Mouse (Mus musculus) forebrain, embryonic 15.5 days (tissue): Measurements from ENCODE around the gene Tmsb15b2. TPM values are rescaled to one million over a fixed set of nuclear protein-coding genes. Genes with fewer than 3 reads are reported as not detected.
"Not testable (repeated sequence)": the region's sequence is repeated elsewhere in the genome, so short reads cannot be mapped to it uniquely, and the experiment has no call there.

Experiments
- ATAC-seq: fragments of 200-750 bp; cut with Nextera tagmentation; replicated peaks from 2 replicates; pipeline ENCODE4 v1.8.0; 2017; ENCODE audit warnings: mild to moderate bottlenecking, moderate TSS enrichment, moderate library complexity
- H3K27ac ChIP-seq: fragments of 300-500 bp; sonication (generic); replicated peaks from 2 replicates; pipeline ENCODE4 v1.5.1; 2015; ENCODE audit warnings: mild to moderate bottlenecking, inconsistent platforms
- H3K27me3 ChIP-seq: fragments of 300-500 bp; sonication (generic); 2 replicates; pipeline ENCODE4 v1.6.1; 2015; ENCODE audit warnings: inconsistent platforms
- H3K36me3 ChIP-seq: fragments of 300-500 bp; sonication (generic); 2 replicates; pipeline ENCODE4 v1.6.1; 2015; ENCODE audit warnings: mild to moderate bottlenecking, inconsistent platforms
- H3K4me1 ChIP-seq: fragments of 300-500 bp; sonication (generic); 2 replicates; pipeline ENCODE4 v1.6.1; 2015; ENCODE audit warnings: inconsistent platforms
- H3K4me2 ChIP-seq: fragments of 300-500 bp; sonication (generic); replicated peaks from 2 replicates; pipeline ENCODE4 v1.6.1; 2015; ENCODE audit warnings: mild to moderate bottlenecking, inconsistent platforms
- H3K4me3 ChIP-seq: fragments of 300-500 bp; sonication (generic); 2 replicates; pipeline ENCODE4 v1.5.1; 2015; ENCODE audit warnings: mild to moderate bottlenecking, inconsistent platforms
- H3K9ac ChIP-seq: fragments of 300-500 bp; sonication (generic); replicated peaks from 2 replicates; pipeline ENCODE4 v1.6.1; 2015; ENCODE audit warnings: mild to moderate bottlenecking, inconsistent platforms
- H3K9me3 ChIP-seq: fragments of 300-500 bp; sonication (generic); 2 replicates; pipeline ENCODE4 v1.6.1; 2016; ENCODE audit warnings: inconsistent platforms
- WGBS: fragments of 180-500 bp; shearing (Covaris S2); methylation state at CpG from one replicate; pipeline ENCODE4 v1.1.7; 2015; ENCODE audit warnings: mixed read lengths; 5-methylcytosine and 5-hydroxymethylcytosine counted together
- polyA plus RNA-seq: library from polyadenylated mRNA; unstranded; fragments of >200 nt; fragmentation: Nextera tagmentation; extraction: Ambion mirVana; gene quantifications from 2 replicates; pipeline ENCODE4 v1.2.1, GENCODE M21; 2015

Gene Tmsb15b2
- polyA plus RNA-seq, 1 experiment from 2014 or later = 109 TPM

- no peak overlapping the region for H3K4me2 ChIP-seq
- no peaks in the 10 kb centered on the region for H3K4me1 ChIP-seq
- no peaks in the 10 kb centered on the region for H3K36me3 ChIP-seq
- WGBS = 23% methylated on average over 2 of the region's 2 CpGs
- H3K27me3 ChIP-seq = no peaks in the 10 kb centered on the region
- H3K27ac ChIP-seq = no peak overlapping the region
- H3K4me3 ChIP-seq = no peak overlapping the region
- ATAC-seq = no peak
- H3K9me3 ChIP-seq = no peaks in the 10 kb centered on the region
- H3K9ac ChIP-seq = no peak overlapping the region
Measured at GRCm38 (mm10) chrX:136959688-136960087, 15.6 kb downstream of the Tmsb15b2 start.

DNA sequence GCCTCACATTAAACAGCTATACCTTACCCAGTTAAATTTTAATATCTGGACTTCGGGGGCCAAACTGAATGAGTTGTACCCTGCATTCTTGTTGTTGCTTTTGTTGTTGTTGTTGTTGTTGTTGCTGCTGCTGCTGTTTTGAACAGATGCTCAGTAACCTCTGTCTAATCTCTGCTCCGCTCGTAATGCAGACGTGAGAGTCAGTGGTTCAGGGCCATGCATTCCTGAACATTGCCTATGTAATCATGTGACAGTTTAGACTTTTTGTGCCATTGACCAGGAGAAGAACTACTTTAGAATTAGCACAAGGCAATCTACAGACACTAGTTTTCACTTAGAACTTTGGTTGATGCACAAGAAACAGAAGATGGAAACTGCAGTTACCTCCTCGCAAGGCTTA, 17.0 kb downstream of the Tmsb15b2 start:
- H3K4me1 ChIP-seq, H3K9ac ChIP-seq, H3K27me3 ChIP-seq, H3K9me3 ChIP-seq, H3K27ac ChIP-seq, H3K36me3 ChIP-seq: not testable (repeated sequence)
- H3K4me2 ChIP-seq = peak overlapping the region; percentile 44
- 55% methylated on average over 5 of the region's 5 CpGs for WGBS
- ATAC-seq = peak; percentile 31; the same call in 1 of the 2 replicates
- H3K4me3 ChIP-seq = peak overlapping the region; percentile 45

GRCm38 (mm10) chrX:136957583-136958279, 17.6 kb downstream of the Tmsb15b2 start:
- H3K9me3 ChIP-seq, H3K27me3 ChIP-seq, H3K36me3 ChIP-seq, H3K27ac ChIP-seq, H3K4me1 ChIP-seq: not testable (repeated sequence)
- ATAC-seq = peak; percentile 100
- peak overlapping the region; percentile 45 for H3K4me3 ChIP-seq
- WGBS = 27% methylated on average over 13 of the region's 13 CpGs
- H3K4me2 ChIP-seq = peak overlapping the region; percentile 44
- peak overlapping the region; percentile 28; the same call in 1 of the 2 replicates for H3K9ac ChIP-seq

DNA sequence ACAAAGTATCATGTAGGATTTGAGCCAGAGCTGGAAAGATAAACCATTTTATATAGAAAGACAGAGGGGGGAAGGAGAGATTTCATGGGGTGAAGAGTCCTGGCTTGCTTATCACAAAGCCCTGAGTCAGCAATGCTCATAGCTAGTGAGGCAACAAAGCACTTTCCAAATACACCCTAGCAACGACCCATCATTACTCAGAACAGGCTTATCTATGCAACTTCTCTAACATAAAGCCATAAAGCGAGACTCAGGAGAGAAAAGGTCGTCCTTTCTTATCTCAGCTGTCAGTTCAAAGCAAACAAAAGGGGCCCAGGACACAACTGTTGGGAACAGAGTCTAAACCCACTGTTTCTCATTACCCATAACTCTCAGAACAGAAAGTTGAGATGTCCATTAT, 37.3 kb downstream of the Tmsb15b2 start:
- Histone ChIP-seq H3K9me3 (no peaks in the 10 kb centered on the region), H3K27me3 (no peaks in the 10 kb centered on the region), H3K4me2 (no peak overlapping the region), H3K27ac (no peak overlapping the region), H3K4me3 (no peak overlapping the region), H3K36me3 (no peaks in the 10 kb centered on the region), H3K9ac (no peak overlapping the region), H3K4me1 (no peaks in the 10 kb centered on the region)
- WGBS = 56% methylated on average over 3 of the region's 3 CpGs
- ATAC-seq = no peak

DNA sequence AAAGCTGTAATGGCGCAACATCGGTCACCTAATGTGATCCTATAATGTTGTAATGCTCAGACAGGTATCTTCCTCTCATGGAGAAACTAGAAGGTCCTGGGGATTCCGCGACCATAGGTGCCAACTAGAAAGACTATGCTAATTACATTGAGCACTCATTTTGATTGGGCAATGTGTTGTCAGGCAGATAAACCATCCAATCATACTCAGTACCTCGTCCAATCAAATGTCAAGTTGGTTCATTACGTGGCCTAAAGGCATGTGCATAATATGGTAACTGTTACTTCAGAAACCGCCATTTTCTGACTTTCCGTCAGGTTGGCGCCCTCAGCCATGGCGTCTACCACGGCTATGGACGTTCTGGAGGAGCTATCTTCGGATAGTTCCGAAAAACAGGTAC, 48.3 kb downstream of the Tmsb15b2 start, which contains the start of gene H2bfm:
Gene H2bfm (plus strand): TSS at position 295 of the 400 bp plus-strand sequence.
- ATAC-seq = no peak
- Histone ChIP-seq H3K27me3 (no peaks in the 10 kb centered on the region), H3K4me2 (no peak within 1 kb of the TSS), H3K9ac (no peak within 1 kb of the TSS), H3K27ac (no peak within 1 kb of the TSS), H3K4me3 (no peak within 1 kb of the TSS), H3K4me1 (no peaks in the 10 kb centered on the region), H3K9me3 (no peaks in the 10 kb centered on the region), H3K36me3 (no peaks in the 10 kb centered on the region)
- 95% methylated on average over 14 of the region's 14 CpGs for WGBS

DNA sequence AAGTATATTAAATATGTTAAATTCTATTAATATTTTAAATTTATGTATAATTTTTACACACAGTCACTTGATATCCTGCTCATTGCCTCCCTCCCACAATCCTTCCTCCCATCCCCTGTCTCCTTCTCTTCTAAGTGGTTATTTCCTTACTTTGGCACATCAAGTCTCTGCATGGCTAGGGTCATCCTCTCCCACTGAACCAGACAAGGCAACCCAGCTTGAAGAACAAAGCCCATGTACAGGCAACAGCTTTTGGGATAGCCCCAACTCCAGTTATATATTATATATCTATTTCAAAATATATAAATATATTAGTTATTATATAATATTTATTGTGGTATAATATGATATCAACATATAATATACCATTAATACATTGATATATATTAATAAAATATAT, 49.4 kb downstream of the Tmsb15b2 start:
- no peak for ATAC-seq
- Histone ChIP-seq H3K4me1 (no peaks in the 10 kb centered on the region), H3K36me3 (no peaks in the 10 kb centered on the region), H3K4me2 (no peak overlapping the region), H3K27ac (no peak overlapping the region), H3K4me3 (no peak overlapping the region), H3K9ac (no peak overlapping the region), H3K27me3 (no peaks in the 10 kb centered on the region), H3K9me3 (no peaks in the 10 kb centered on the region)

Other genes starting within 250 kb of the Tmsb15b2 start
- 552 and 561 TPM in 2 replicates for gene Morf4l2, start 231.8 kb downstream of the Tmsb15b2 start, polyA plus RNA-seq
- gene Glra4, start 195.4 kb downstream of the Tmsb15b2 start, polyA plus RNA-seq = 0.17 TPM in 1 of 2 replicates, not detected in the other
- 10.3 and 12.6 TPM in 2 replicates for gene Plp1, start 152.8 kb downstream of the Tmsb15b2 start, polyA plus RNA-seq
- 10.8 and 12.3 TPM in 2 replicates for gene Rab9b, start 106.7 kb downstream of the Tmsb15b2 start, polyA plus RNA-seq
- not detected in 2 replicates for gene H2bfm, start 48.2 kb downstream of the Tmsb15b2 start, polyA plus RNA-seq
- gene Tmsb15l, start 1.4 kb upstream of the Tmsb15b2 start, polyA plus RNA-seq = 11.1 and 12.5 TPM in 2 replicates
- 56.2 and 56.3 TPM in 2 replicates for gene Tmsb15b1, start 1.4 kb upstream of the Tmsb15b2 start, polyA plus RNA-seq
- 284 and 313 TPM in 2 replicates for gene Zcchc18, start 17.7 kb upstream of the Tmsb15b2 start, polyA plus RNA-seq
- 15.7 and 17.8 TPM in 2 replicates for gene Slc25a53, start 62.8 kb upstream of the Tmsb15b2 start, polyA plus RNA-seq
- 6.4 and 7.3 TPM in 2 replicates for gene Fam199x, start 74.1 kb upstream of the Tmsb15b2 start, polyA plus RNA-seq
- not detected in 2 replicates for gene Esx1, start 146.6 kb upstream of the Tmsb15b2 start, polyA plus RNA-seq